ENCODE assay signal across 8 mouse cellular contexts in the genomic region with DNA sequence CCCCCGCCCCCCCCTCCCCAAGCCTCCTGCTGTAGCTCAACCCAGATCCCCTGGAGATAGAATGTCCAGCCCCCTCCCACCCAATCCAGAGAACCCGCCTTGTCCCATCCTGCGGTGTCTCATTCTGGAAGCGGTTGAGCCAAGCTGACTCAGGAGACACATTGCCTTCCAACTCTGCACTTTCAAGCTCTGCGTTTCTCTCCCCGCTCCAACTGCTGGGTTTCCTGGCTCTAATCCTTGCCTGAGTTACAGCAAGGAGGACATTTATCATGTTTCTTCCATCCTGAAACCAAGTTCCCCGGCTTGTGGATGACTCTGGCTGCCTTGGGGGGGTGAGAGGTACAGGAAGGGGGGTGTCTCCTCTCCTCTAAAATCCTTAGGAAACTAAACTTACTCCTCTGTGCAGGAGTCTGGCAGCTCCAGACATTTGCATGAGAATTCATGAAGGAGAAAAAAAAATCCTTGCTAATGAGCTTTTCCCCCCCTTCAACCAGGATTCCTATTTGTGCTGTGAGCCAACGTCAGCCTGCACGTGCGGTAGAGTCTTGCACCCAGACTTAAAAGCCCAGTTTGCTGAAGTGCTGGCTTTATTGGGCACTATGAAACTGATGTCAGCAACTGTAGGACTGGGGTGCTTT. TPM values are rescaled to one million over a fixed set of nuclear protein-coding genes. Genes with fewer than 3 reads are reported as not detected.
DNase-seq lines count a peak whose midpoint lies in the region; ATAC-seq and TF ChIP-seq lines count a peak whose summit lies in the region.

No protein-coding gene starts in this region.

- peaks cover 3% of the 10 kb centered on the region; the same call in 1 of the 2 replicates for H3K27me3 ChIP-seq in heart, embryonic 12.5 days (replicated peaks)
- no peaks in the 10 kb centered on the region for H3K27me3 ChIP-seq in embryonic facial prominence, embryonic 15.5 days
- peaks cover 10% of the 10 kb centered on the region for H3K27me3 ChIP-seq in midbrain, embryonic 10.5 days (ENCODE audit: low read depth, poor library complexity, severe bottlenecking)
- no peaks in the 10 kb centered on the region for H3K27me3 ChIP-seq in thymus, adult 2 months (ENCODE audit: control insufficient read depth, insufficient read depth, low read length)

- H3K27ac ChIP-seq in heart, embryonic 12.5 days (ENCODE audit: poor library complexity, severe bottlenecking) = no peak overlapping the region
- peak overlapping the region; percentile 65; the same call in 1 of the 2 replicates for H3K27ac ChIP-seq in embryonic facial prominence, embryonic 15.5 days (replicated peaks)
- 0 out of 2 replicates have a peak overlapping the region, but pooled peaks have one; percentile 30 for H3K27ac ChIP-seq in midbrain, embryonic 10.5 days (replicated peaks)
- no peak overlapping the region for H3K27ac ChIP-seq in thymus, adult 2 months (ENCODE audit: control insufficient read depth, insufficient read depth, low read length)

- no peak for DNase-seq in heart, postnatal 4 days
- DNase-seq in Muller cell, postnatal 12 days (ENCODE audit: inconsistent ontology term) = peak; percentile 9
- no peak for DNase-seq in midbrain, embryonic 10.5 days (ENCODE audit: low spot score)
- no peak for DNase-seq in thymus, adult 2 months
- no peak for DNase-seq in thymus, postnatal 0 days (ENCODE audit: low spot score)
- DNase-seq in left cerebral cortex, adult 11 months (ENCODE audit: low spot score) = no peak

- peak overlapping the region; percentile 39; the same call in 1 of the 2 replicates for H3K9ac ChIP-seq in heart, embryonic 12.5 days
- H3K9ac ChIP-seq in embryonic facial prominence, embryonic 15.5 days = no peak overlapping the region

- ATAC-seq in heart, embryonic 12.5 days (ENCODE audit: insufficient number of reproducible peaks, low FRiP score) = no peak
- peak; percentile 73; the same call in 1 of the 2 replicates for ATAC-seq in embryonic facial prominence, embryonic 15.5 days (ENCODE audit: insufficient number of reproducible peaks, low FRiP score, low TSS enrichment, low read depth)

- H3K36me3 ChIP-seq in heart, embryonic 12.5 days = no peaks in the 10 kb centered on the region
- H3K36me3 ChIP-seq in embryonic facial prominence, embryonic 15.5 days = no peaks in the 10 kb centered on the region
- H3K36me3 ChIP-seq in midbrain, embryonic 10.5 days = no peaks in the 10 kb centered on the region
- H3K36me3 ChIP-seq in thymus, adult 2 months (ENCODE audit: control insufficient read depth, insufficient read depth, low read length) = no peaks in the 10 kb centered on the region

- no peaks in the 10 kb centered on the region for H3K9me3 ChIP-seq in heart, embryonic 12.5 days (replicated peaks)
- H3K9me3 ChIP-seq in embryonic facial prominence, embryonic 15.5 days (replicated peaks) = no peaks in the 10 kb centered on the region
- H3K9me3 ChIP-seq in midbrain, embryonic 10.5 days (replicated peaks) = no peaks in the 10 kb centered on the region

- H3K4me2 ChIP-seq in heart, embryonic 12.5 days = peak overlapping the region; percentile 66
- peak overlapping the region; percentile 44 for H3K4me2 ChIP-seq in embryonic facial prominence, embryonic 15.5 days (replicated peaks)

- H3K4me3 ChIP-seq in heart, embryonic 12.5 days = peak overlapping the region; percentile 25
- H3K4me3 ChIP-seq in embryonic facial prominence, embryonic 15.5 days (replicated peaks) = no peak overlapping the region; the same call in 1 of the 2 replicates
- H3K4me3 ChIP-seq in midbrain, embryonic 10.5 days = peak overlapping the region; percentile 22
- no peak overlapping the region for H3K4me3 ChIP-seq in thymus, adult 2 months (ENCODE audit: control insufficient read depth, insufficient read depth, low read length)

- peaks cover 28% of the 10 kb centered on the region for H3K4me1 ChIP-seq in heart, embryonic 12.5 days (replicated peaks)
- peaks cover 28% of the 10 kb centered on the region for H3K4me1 ChIP-seq in embryonic facial prominence, embryonic 15.5 days
- H3K4me1 ChIP-seq in midbrain, embryonic 10.5 days = peaks cover 16% of the 10 kb centered on the region
- no peaks in the 10 kb centered on the region for H3K4me1 ChIP-seq in thymus, adult 2 months (replicated peaks; ENCODE audit: control insufficient read depth, insufficient read depth, low read length)

- no peak for TF ChIP-seq CTCF in thymus, adult 2 months (IDR thresholded peaks at IDR 0.05; ENCODE audit: borderline replicate concordance, control insufficient read depth, extremely low read depth, insufficient read depth, low read length, poor library complexity)

- 10% methylated on average over 10 of the region's 10 CpGs for WGBS in heart, embryonic 12.5 days
- WGBS in embryonic facial prominence, embryonic 15.5 days = 7% methylated on average over 10 of the region's 10 CpGs
- WGBS in midbrain, embryonic 10.5 days = 10% methylated on average over 10 of the region's 10 CpGs
- 85% methylated on average over 10 of the region's 10 CpGs for WGBS in thymus, adult 2 months

- no peak for TF ChIP-seq POLR2A in thymus, adult 2 months (IDR thresholded peaks at IDR 0.05; ENCODE audit: control insufficient read depth, extremely low read depth, insufficient read depth, low read length, poor library complexity)

RNA-seq across cellular contexts. Expression of a gene that starts 21.2 kb away (rescaled TPM):
- 54.6 and 60.0 TPM in 2 replicates for polyA plus RNA-seq in heart, embryonic 12.5 days (2016; fragmentation: Nextera tagmentation; extraction: Ambion mirVana)
- total RNA-seq in heart, postnatal 4 days (2021) = 10 to 100 TPM; 10.7 to 13.7 TPM
- 116 and 120 TPM in 2 replicates for polyA plus RNA-seq in embryonic facial prominence, embryonic 15.5 days (2015; fragmentation: Nextera tagmentation; extraction: Ambion mirVana)
- polyA plus RNA-seq in midbrain, embryonic 10.5 days (2016; fragmentation: Nextera tagmentation; extraction: Ambion mirVana) = 70.4 and 79.0 TPM in 2 replicates
- 14.1 and 15.4 TPM in 2 replicates for polyA plus RNA-seq in thymus, adult 2 months (2012; rRNA removed)
- polyA plus RNA-seq in thymus, postnatal 0 days (2015; fragmentation: Nextera tagmentation; extraction: Ambion mirVana) = 46.7 and 53.7 TPM in 2 replicates

Comparison
In these comparisons a context has a peak if more than half of its experiments do, and no peak if none do; other contexts are left out.
1. H3K27ac ChIP-seq: peak in embryonic facial prominence, embryonic 15.5 days (single experiment) and midbrain, embryonic 10.5 days (single experiment); none in heart, embryonic 12.5 days (single experiment) and thymus, adult 2 months (single experiment).
2. H3K4me3 ChIP-seq: peak in heart, embryonic 12.5 days (single experiment) and midbrain, embryonic 10.5 days (single experiment); none in embryonic facial prominence, embryonic 15.5 days (single experiment) and thymus, adult 2 months (single experiment).